Mouse (Mus musculus): ENCODE data around the gene Rnf103. TPM values are rescaled to one million over a fixed set of nuclear protein-coding genes. Genes with fewer than 3 reads are reported as not detected.

The Rnf103 gene
- polyA plus RNA-seq (2015; fragmentation: Nextera tagmentation; extraction: Ambion mirVana) = 23.6 and 24.8 TPM in 2 replicates

DNA sequence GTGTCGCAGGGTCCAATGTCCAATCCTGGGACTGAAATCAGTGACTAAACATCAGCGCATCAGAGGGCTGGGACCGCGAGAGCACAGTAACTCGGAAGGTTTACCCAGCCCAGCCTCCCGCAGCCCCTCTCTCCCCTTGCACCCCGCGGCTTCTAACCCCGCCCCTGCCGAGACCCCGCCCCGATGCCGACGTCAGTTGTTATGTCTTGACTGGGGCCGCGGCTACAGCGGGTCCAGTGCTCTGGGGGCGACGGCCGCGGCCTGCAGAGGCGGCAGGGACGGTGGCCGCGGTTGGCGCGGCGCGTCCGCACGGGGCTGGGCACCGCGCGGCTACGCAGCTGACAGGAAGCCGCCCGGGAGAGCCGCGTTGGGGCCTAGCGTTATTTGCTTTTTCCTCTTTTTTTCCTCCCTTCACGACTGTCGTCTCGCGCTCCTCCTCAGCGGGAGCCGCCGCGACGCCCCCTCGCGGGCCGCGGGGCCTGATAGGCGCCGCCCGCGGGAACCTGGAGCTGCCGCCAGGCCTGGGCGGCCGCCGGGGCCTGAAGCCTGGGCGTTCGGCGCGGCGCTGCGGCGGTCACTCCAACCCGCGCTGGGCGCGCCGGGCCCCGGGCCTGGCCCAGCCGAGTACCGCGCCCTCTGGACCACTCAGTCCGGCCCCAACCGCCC lies at the start of gene Rnf103:
Gene Rnf103 (plus strand): TSS at position 220 of the 666 bp plus-strand sequence.

GRCm38 (mm10) chr6:71543686-71544499 lies 50.2 kb downstream of the Rnf103 start, which contains the start of gene Chmp3:
TSS of gene Chmp3 (plus strand) at chr6:71543797.

Other genes with a start within 250 kb of the Rnf103 start
- 50.0 and 64.3 TPM in 2 replicates for gene Krcc1, start 222.2 kb upstream of the Rnf103 start, polyA plus RNA-seq (2015; fragmentation: Nextera tagmentation; extraction: Ambion mirVana)
- 0.68 and 0.84 TPM in 2 replicates for gene Smyd1, start 171.7 kb upstream of the Rnf103 start, polyA plus RNA-seq (2015; fragmentation: Nextera tagmentation; extraction: Ambion mirVana)
- 0.08 and 0.63 TPM in 2 replicates for gene Cd8b1, start 171.1 kb upstream of the Rnf103 start, polyA plus RNA-seq (2015; fragmentation: Nextera tagmentation; extraction: Ambion mirVana)
- gene Cd8a, start 120.5 kb upstream of the Rnf103 start, polyA plus RNA-seq (2015; fragmentation: Nextera tagmentation; extraction: Ambion mirVana) = 0.30 TPM in 1 of 2 replicates, not detected in the other
- 7.3 and 9.0 TPM in 2 replicates for gene Rmnd5a, start 53.3 kb upstream of the Rnf103 start, polyA plus RNA-seq (2015; fragmentation: Nextera tagmentation; extraction: Ambion mirVana)
- gene Chmp3, start 49.9 kb downstream of the Rnf103 start, polyA plus RNA-seq (2015; fragmentation: Nextera tagmentation; extraction: Ambion mirVana) = 114 and 124 TPM in 2 replicates
- gene Kdm3a, start 139.1 kb downstream of the Rnf103 start, polyA plus RNA-seq (2015; fragmentation: Nextera tagmentation; extraction: Ambion mirVana) = 15.8 and 19.5 TPM in 2 replicates
- 21.3 and 41.4 TPM in 2 replicates for gene Reep1, start 213.7 kb downstream of the Rnf103 start, polyA plus RNA-seq (2015; fragmentation: Nextera tagmentation; extraction: Ambion mirVana)

Measured in adrenal gland, postnatal 0 days (tissue).